Comparison of ENCODE assay signal across 10 mouse cellular contexts in the genomic region with DNA sequence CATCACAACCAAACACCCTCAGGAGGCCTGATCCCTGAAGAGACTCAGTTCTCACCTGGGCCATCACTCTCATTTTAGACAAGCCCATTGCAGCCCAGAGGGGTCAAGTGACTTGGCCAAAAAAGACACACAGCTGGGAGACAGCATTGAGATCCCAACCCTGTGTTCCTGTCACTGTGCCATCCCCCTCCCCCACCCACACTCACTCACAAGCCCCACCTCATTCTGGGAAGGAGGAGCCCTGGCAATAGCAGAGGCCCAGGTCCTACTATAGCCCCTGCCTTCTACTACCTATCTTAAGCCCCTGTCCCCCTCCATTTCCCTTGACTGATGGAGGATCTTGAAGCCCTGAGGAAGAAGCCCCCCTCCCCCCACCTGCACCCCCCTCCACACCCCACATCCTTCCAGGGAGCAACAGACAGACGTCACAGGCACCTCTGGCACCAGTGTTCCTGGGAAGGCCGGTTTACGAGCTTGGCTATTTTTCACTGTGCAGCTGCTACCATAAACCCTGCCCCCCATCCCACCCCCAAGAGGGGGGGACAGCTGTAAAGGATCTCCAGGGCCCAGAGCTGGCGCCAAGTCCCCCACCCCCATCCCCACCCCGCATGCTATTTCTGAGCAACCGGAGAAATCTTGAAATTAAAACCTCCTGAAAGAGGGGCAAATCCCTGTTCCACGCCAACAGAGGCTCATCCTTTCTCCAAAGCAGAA. TPM values are rescaled to one million over a fixed set of nuclear protein-coding genes. Genes with fewer than 3 reads are reported as not detected.
DNase-seq lines count a peak whose midpoint lies in the region; ATAC-seq and TF ChIP-seq lines count a peak whose summit lies in the region.
"Had no signal": no experiment of that assay in that cellular context is flagged by ENCODE, and none has a peak within 500 bp of the region (broad histone marks: within the 10 kb centered on the region; RNA-seq: fewer than 3 reads in every experiment).

No protein-coding gene starts in this region.

- WGBS in heart, embryonic 15.5 days = 32% methylated on average over 7 of the region's 7 CpGs
- 42% methylated on average over 7 of the region's 7 CpGs for WGBS in embryonic facial prominence, embryonic 10.5 days
- 45% methylated on average over 7 of the region's 7 CpGs for whole genome bisulfite sequencing in kidney, adult 2 months

- ATAC-seq in heart, embryonic 15.5 days (replicated peaks; ENCODE audit: insufficient number of reproducible peaks, insufficient read depth, low FRiP score, low read depth) = 0 out of 2 replicates have a peak, but pooled peaks have one; percentile 33

- no peaks in the 10 kb centered on the region for H3K36me3 ChIP-seq in heart, embryonic 15.5 days
- peaks cover 16% of the 10 kb centered on the region for H3K36me3 ChIP-seq in embryonic facial prominence, embryonic 10.5 days (replicated peaks)
- H3K36me3 ChIP-seq in kidney, adult 2 months (ENCODE audit: control insufficient read depth, insufficient read depth, low read length) = no peaks in the 10 kb centered on the region

- peaks cover 24% of the 10 kb centered on the region for H3K4me1 ChIP-seq in heart, embryonic 15.5 days (replicated peaks)
- H3K4me1 ChIP-seq in embryonic facial prominence, embryonic 10.5 days = peaks cover 72% of the 10 kb centered on the region
- 0 out of 2 replicates have a peak, but pooled peaks cover 3% of the 10 kb centered on the region for H3K4me1 ChIP-seq in kidney, adult 2 months (ENCODE audit: control insufficient read depth, insufficient read depth, low read length)

- peaks cover 10% of the 10 kb centered on the region for H3K27me3 ChIP-seq in heart, embryonic 15.5 days
- H3K27me3 ChIP-seq in embryonic facial prominence, embryonic 10.5 days (replicated peaks; ENCODE audit: low read depth, poor library complexity, severe bottlenecking) = no peaks in the 10 kb centered on the region; the same call in 1 of the 2 replicates
- H3K27me3 ChIP-seq in kidney, adult 2 months (replicated peaks; ENCODE audit: control insufficient read depth, insufficient read depth, low read length) = no peaks in the 10 kb centered on the region
- H3K27me3 ChIP-seq: CH12.LX had no signal

- no peak overlapping the region for H3K9ac ChIP-seq in heart, embryonic 15.5 days

- TF ChIP-seq POLR2A in kidney, adult 2 months (IDR thresholded peaks at IDR 0.05; ENCODE audit: low read depth, low read length) = no peak

- no peak for DNase-seq in heart, adult 18-20 months
- DNase-seq in embryonic facial prominence, embryonic 10.5 days (ENCODE audit: low spot score) = peak; percentile 55
- DNase-seq in kidney, adult 2 months = peak; percentile 72
- DNase-seq in lung, postnatal 14 days = peak; percentile 57
- DNase-seq in cerebellum, adult 8-10 months = no peak
- no peak for DNase-seq in frontal cortex, postnatal 36 days (ENCODE audit: low spot score in 2 of 2)
- no peak for DNase-seq in thymus, postnatal 0 days (ENCODE audit: low spot score)

- H3K4me2 ChIP-seq in heart, embryonic 15.5 days = no peak overlapping the region

- H3K9me3 ChIP-seq in heart, embryonic 15.5 days (replicated peaks) = no peaks in the 10 kb centered on the region
- H3K9me3 ChIP-seq in embryonic facial prominence, embryonic 10.5 days = no peaks in the 10 kb centered on the region

- no peak overlapping the region for H3K4me3 ChIP-seq in heart, embryonic 15.5 days
- H3K4me3 ChIP-seq in embryonic facial prominence, embryonic 10.5 days = 0 out of 2 replicates have a peak overlapping the region, but pooled peaks have one; percentile 13
- no peak overlapping the region for H3K4me3 ChIP-seq in kidney, adult 2 months (ENCODE audit: insufficient read depth, low read depth, low read length)

- no peak overlapping the region; the same call in 1 of the 2 replicates for H3K27ac ChIP-seq in heart, embryonic 15.5 days
- peak overlapping the region; percentile 81 for H3K27ac ChIP-seq in embryonic facial prominence, embryonic 10.5 days (replicated peaks)
- 0 out of 2 replicates have a peak overlapping the region, but pooled peaks have one; percentile 19 for H3K27ac ChIP-seq in kidney, adult 2 months (ENCODE audit: insufficient read depth, low read depth, low read length)

- no peak for TF ChIP-seq CTCF in kidney, adult 2 months (conservative IDR thresholded peaks at IDR 0.05; ENCODE audit: insufficient read depth, insufficient read length, low read depth, low read length)

RNA-seq across cellular contexts. Expression of a gene that starts 11.1 kb away (rescaled TPM):
- polyA plus RNA-seq in heart, embryonic 15.5 days (2015; fragmentation: Nextera tagmentation; extraction: Ambion mirVana) = 23.6 and 30.5 TPM in 2 replicates
- total RNA-seq in heart, adult 18-20 months (2021) = 1 to 10 TPM; 2.7 to 5.1 TPM
- polyA plus RNA-seq in embryonic facial prominence, embryonic 10.5 days (2016; fragmentation: Nextera tagmentation; extraction: Ambion mirVana) = 72.7 and 83.3 TPM in 2 replicates
- 14.8 and 19.0 TPM in 2 replicates for polyA plus RNA-seq in kidney, adult 2 months (2012; rRNA removed)
- polyA plus RNA-seq in thymus, postnatal 0 days (2015; fragmentation: Nextera tagmentation; extraction: Ambion mirVana) = 6.1 and 7.0 TPM in 2 replicates
- total RNA-seq: monocyte, adult 5-6 weeks had no signal

RNA-seq across cellular contexts. Expression of a gene that starts 16.7 kb away (rescaled TPM):
- polyA plus RNA-seq in heart, embryonic 15.5 days (2015; fragmentation: Nextera tagmentation; extraction: Ambion mirVana) = 112 and 124 TPM in 2 replicates
- 100 to 1,000 TPM; 207 to 210 TPM for total RNA-seq in heart, adult 18-20 months (2021)
- polyA plus RNA-seq in embryonic facial prominence, embryonic 10.5 days (2016; fragmentation: Nextera tagmentation; extraction: Ambion mirVana) = 99.7 and 103 TPM in 2 replicates
- polyA plus RNA-seq in kidney, adult 2 months (2012; rRNA removed) = 355 and 370 TPM in 2 replicates
- 146 and 152 TPM in 2 replicates for polyA plus RNA-seq in thymus, postnatal 0 days (2015; fragmentation: Nextera tagmentation; extraction: Ambion mirVana)

RNA-seq across cellular contexts. Expression of a gene that starts 16.9 kb away (rescaled TPM):
- 30.8 and 39.8 TPM in 2 replicates for polyA plus RNA-seq in heart, embryonic 15.5 days (2015; fragmentation: Nextera tagmentation; extraction: Ambion mirVana)
- 10 to 100 TPM in 1 of 2 experiments, 1 to 10 TPM in 1; 9.9 to 11.3 TPM for total RNA-seq in heart, adult 18-20 months (2021)
- 79.0 and 80.9 TPM in 2 replicates for polyA plus RNA-seq in embryonic facial prominence, embryonic 10.5 days (2016; fragmentation: Nextera tagmentation; extraction: Ambion mirVana)
- polyA plus RNA-seq in kidney, adult 2 months (2012; rRNA removed) = 13.4 TPM in 2 replicates
- 29.4 and 34.4 TPM in 2 replicates for polyA plus RNA-seq in thymus, postnatal 0 days (2015; fragmentation: Nextera tagmentation; extraction: Ambion mirVana)

RNA-seq across cellular contexts. Expression of a gene that starts 43.2 kb away (rescaled TPM):
- 2.7 and 18.4 TPM in 2 replicates for polyA plus RNA-seq in heart, embryonic 15.5 days (2015; fragmentation: Nextera tagmentation; extraction: Ambion mirVana)
- 1 to 10 TPM; 4.4 to 7.3 TPM for total RNA-seq in heart, adult 18-20 months (2021)
- 0.58 and 0.83 TPM in 2 replicates for polyA plus RNA-seq in embryonic facial prominence, embryonic 10.5 days (2016; fragmentation: Nextera tagmentation; extraction: Ambion mirVana)
- polyA plus RNA-seq in kidney, adult 2 months (2012; rRNA removed) = 9.6 and 20.5 TPM in 2 replicates
- 205 and 252 TPM in 2 replicates for polyA plus RNA-seq in thymus, postnatal 0 days (2015; fragmentation: Nextera tagmentation; extraction: Ambion mirVana)

RNA-seq across cellular contexts. Expression of a gene that starts 53.6 kb away (rescaled TPM):
- polyA plus RNA-seq in heart, embryonic 15.5 days (2015; fragmentation: Nextera tagmentation; extraction: Ambion mirVana) = 4.9 and 6.2 TPM in 2 replicates
- 1 to 10 TPM; 8.6 to 8.7 TPM for total RNA-seq in heart, adult 18-20 months (2021)
- polyA plus RNA-seq in embryonic facial prominence, embryonic 10.5 days (2016; fragmentation: Nextera tagmentation; extraction: Ambion mirVana) = 3.6 and 4.0 TPM in 2 replicates
- polyA plus RNA-seq in kidney, adult 2 months (2012; rRNA removed) = 6.7 and 7.1 TPM in 2 replicates
- polyA plus RNA-seq in thymus, postnatal 0 days (2015; fragmentation: Nextera tagmentation; extraction: Ambion mirVana) = 6.0 and 6.3 TPM in 2 replicates

Comparison
In these comparisons a context has a peak if more than half of its experiments do, and no peak if none do; other contexts are left out.
1. DNase-seq: peak in embryonic facial prominence, embryonic 10.5 days (single experiment), kidney, adult 2 months (single experiment) and lung, postnatal 14 days (single experiment); none in heart, adult 18-20 months (0 of 2), cerebellum, adult 8-10 months (single experiment), frontal cortex, postnatal 36 days (0 of 2) and thymus, postnatal 0 days (single experiment).